Mouse (Mus musculus) regulatory T cell (primary cell): ENCODE results near the gene Hist1h2ab.

Experiments used
- in situ Hi-C: fragments of 300-600 bp; cut with MboI, MseI; formaldehyde crosslinking; loops from one replicate; pipeline ENCODE4 v1.15.1; 2025; ENCODE audit warnings: high pct_unique_total_duplicates

Gene Hist1h2ab

GRCm38 (mm10) chr13:23765172-23765513 lies 14.2 kb downstream of the Hist1h2ab start:
- in situ Hi-C loops, result loop anchor here (25.0 kb wide), 2 partner anchors 847 to 1022 kb away; no protein-coding TSS in a partner anchor

- in situ Hi-C loops, result loop anchor here (25.0 kb wide), 2 partner anchors 846 to 1021 kb away; no protein-coding TSS in a partner anchor
Measured at GRCm38 (mm10) chr13:23766772-23767171, 15.8 kb downstream of the Hist1h2ab start.

GRCm38 (mm10) chr13:23768834-23769397 lies 18.0 kb downstream of the Hist1h2ab start:
- in situ Hi-C loops, result loop anchor here (25.0 kb wide), 2 partner anchors 843 to 1018 kb away; no protein-coding TSS in a partner anchor

GRCm38 (mm10) chr13:23769613-23770012 lies 18.7 kb downstream of the Hist1h2ab start, which contains the start of gene Trim38:
Gene Trim38 (plus strand): TSS chr13:23769913.
- in situ Hi-C loops, result loop anchor here (25.0 kb wide), 2 partner anchors 843 to 1018 kb away; no protein-coding TSS in a partner anchor

- in situ Hi-C loops, result loop anchor here (25.0 kb wide), 2 partner anchors 840 to 1015 kb away; no protein-coding TSS in a partner anchor
Measured at GRCm38 (mm10) chr13:23772561-23773313, 21.8 kb downstream of the Hist1h2ab start.

GRCm38 (mm10) chr13:23778339-23778738 lies 27.4 kb downstream of the Hist1h2ab start:
- in situ Hi-C loops, result no loop called here

GRCm38 (mm10) chr13:23779025-23779424 lies 28.1 kb downstream of the Hist1h2ab start:
- in situ Hi-C loops, result no loop called here

- in situ Hi-C loops, result no loop called here
Measured at GRCm38 (mm10) chr13:23792520-23792919, 41.6 kb downstream of the Hist1h2ab start.

GRCm38 (mm10) chr13:23799405-23799804 lies 48.5 kb downstream of the Hist1h2ab start:
- in situ Hi-C loops, result no loop called here
